Mouse (Mus musculus): ENCODE measurements around the gene Erg28. TPM values are rescaled to one million over a fixed set of nuclear protein-coding genes. Genes with fewer than 3 reads are reported as not detected.

The Erg28 gene
- polyA plus RNA-seq, 1 experiment: 21.0 TPM

DNA sequence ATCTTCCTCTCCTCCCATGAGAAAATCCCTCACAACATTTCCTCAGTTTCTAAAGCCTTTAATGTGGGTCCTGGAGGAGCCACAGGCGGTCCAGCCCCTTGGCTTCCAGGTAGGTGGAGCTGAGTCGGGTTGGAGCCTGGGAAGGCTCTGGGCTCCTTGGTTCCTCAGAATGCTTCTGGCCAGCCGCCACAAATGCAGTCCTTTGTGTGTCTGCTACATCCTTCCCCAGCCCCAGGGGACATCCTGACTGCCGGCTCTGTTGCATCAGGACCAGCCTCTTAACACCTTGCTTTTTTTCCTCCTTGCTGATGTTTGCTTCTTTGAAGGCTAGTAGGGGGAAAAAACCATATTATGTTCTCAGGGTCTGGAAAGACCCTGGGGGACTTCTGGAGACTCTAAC, 56.6 kb downstream of the Erg28 start:
- H3K4me1 ChIP-seq (ENCODE audit: control insufficient read depth, insufficient read depth, low read length): peaks cover 2% of the 10 kb centered on the region; the same call in 1 of the 2 replicates
- H3K27ac ChIP-seq (ENCODE audit: control insufficient read depth, insufficient read depth, low read depth, low read length): no peak overlapping the region
- no peak overlapping the region for H3K4me3 ChIP-seq (ENCODE audit: control insufficient read depth, low read depth, low read length)
- no peaks in the 10 kb centered on the region for H3K36me3 ChIP-seq (ENCODE audit: control insufficient read depth, insufficient read depth, low read length)
- TF ChIP-seq POLR2A (IDR thresholded peaks at IDR 0.05; ENCODE audit: control insufficient read depth, low read depth, low read length) (no peak), CTCF (IDR thresholded peaks at IDR 0.05; ENCODE audit: control insufficient read depth, insufficient read depth, insufficient replicate concordance, low read depth, low read length) (no peak)
- H3K27me3 ChIP-seq (ENCODE audit: control insufficient read depth, insufficient read depth, low read length): no peaks in the 10 kb centered on the region

DNA sequence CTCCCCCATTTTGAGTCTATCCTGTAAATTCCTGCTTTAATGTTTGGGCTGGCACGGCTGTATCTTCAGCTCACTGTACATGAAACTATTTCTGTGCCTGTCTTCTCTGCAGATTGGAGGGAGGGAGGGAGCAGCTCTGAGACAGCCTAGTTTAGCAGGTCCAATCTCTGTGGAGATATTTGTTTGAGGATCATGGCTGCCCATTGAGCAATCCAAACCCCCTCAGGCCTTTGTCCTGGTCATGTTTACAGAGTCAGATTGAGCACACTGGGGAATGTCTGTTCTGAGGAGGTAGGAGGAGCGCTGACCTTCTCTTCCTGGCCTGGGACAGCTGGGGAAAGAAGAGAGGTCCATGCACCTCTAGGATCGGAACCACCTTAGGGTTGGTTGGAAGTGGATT, 58.1 kb downstream of the Erg28 start:
- TF ChIP-seq CTCF (IDR thresholded peaks at IDR 0.05; ENCODE audit: control insufficient read depth, insufficient read depth, insufficient replicate concordance, low read depth, low read length): no peak
- TF ChIP-seq POLR2A (IDR thresholded peaks at IDR 0.05; ENCODE audit: control insufficient read depth, low read depth, low read length): no peak
- Histone ChIP-seq H3K27me3 (ENCODE audit: control insufficient read depth, insufficient read depth, low read length) (no peaks in the 10 kb centered on the region), H3K27ac (ENCODE audit: control insufficient read depth, insufficient read depth, low read depth, low read length) (no peak overlapping the region), H3K4me3 (ENCODE audit: control insufficient read depth, low read depth, low read length) (peak overlapping the region; percentile 10), H3K36me3 (ENCODE audit: control insufficient read depth, insufficient read depth, low read length) (no peaks in the 10 kb centered on the region), H3K4me1 (ENCODE audit: control insufficient read depth, insufficient read depth, low read length) (peaks cover 4% of the 10 kb centered on the region)

Other genes starting within 250 kb of the Erg28 start
- 0.81 and 0.91 TPM in 2 replicates for gene Jdp2, start 225.5 kb downstream of the Erg28 start, polyA plus RNA-seq (2012; rRNA removed)
- gene Batf, start 137.9 kb downstream of the Erg28 start, polyA plus RNA-seq (2012; rRNA removed): 0.59 and 1.1 TPM in 2 replicates
- 55.7 and 59.5 TPM in 2 replicates for gene Flvcr2, start 78.0 kb downstream of the Erg28 start, polyA plus RNA-seq (2012; rRNA removed)
- 230 and 238 TPM in 2 replicates for gene Ttll5, start 109 bp upstream of the Erg28 start, polyA plus RNA-seq (2012; rRNA removed)

Measured in testis, adult 2 months (tissue).